Mouse (Mus musculus) CH12.LX (cell line): ENCODE measurements at regions not wholly inside any gene's neighbourhood (a gene's known extent, or its start where the extent isn't known, plus 50 kb on each side); places are given as distances from the start of the nearest gene placed in this dataset.

ENCODE experiments used
- DNase-seq: peaks from one replicate; pipeline ENCODE4 v3.0.0-alpha.2; 2013; ENCODE audit errors: extremely low read depth
- H3K27ac ChIP-seq: 2 replicates; pipeline ENCODE4 v1.5.1; 2012; ENCODE audit warnings: low read depth, mild to moderate bottlenecking, control low read depth, moderate library complexity; ENCODE audit not compliant: insufficient read depth
- H3K27me3 ChIP-seq: replicated peaks from 2 replicates; pipeline ENCODE3; 2012; ENCODE audit warnings: inconsistent platforms
- H3K36me3 ChIP-seq, 2 experiments: replicated peaks in 1 of 2; 2 replicates each; pipeline versions ENCODE3 to v1.6.1; 2012; ENCODE audit warnings: inconsistent platforms in 1 of 2, low read length in 1 of 2, mild to moderate bottlenecking in 1 of 2, mixed read lengths in 1 of 2, moderate library complexity in 1 of 2; ENCODE audit not compliant: control insufficient read depth in 1 of 2, insufficient read depth in 1 of 2
- H3K4me1 ChIP-seq, 2 experiments: 2 replicates each; pipeline ENCODE4 v1.6.1; 2012; ENCODE audit warnings: inconsistent platforms in 1 of 2, moderate library complexity in 1 of 2; ENCODE audit not compliant: insufficient read depth in 2 of 2, control insufficient read depth in 1 of 2
- H3K4me2 ChIP-seq: 2 replicates; pipeline ENCODE4 v1.6.1; 2012; ENCODE audit warnings: low read depth, mild to moderate bottlenecking, control low read depth; ENCODE audit not compliant: poor library complexity, insufficient read depth, severe bottlenecking
- H3K4me3 ChIP-seq, 3 experiments: fragments of 150-350 bp in 1 of 3; sonication (generic) in 1 of 3; replicated peaks in 1 of 3; 2 replicates each; pipeline versions ENCODE3 to v1.5.1; 2011 to 2012; ENCODE audit warnings: low read depth in 2 of 3, low read length in 2 of 3, mild to moderate bottlenecking in 2 of 3, moderate library complexity in 2 of 3, control low read depth in 1 of 3, improper control_type of control experiment in 1 of 3, inconsistent platforms in 1 of 3, mixed read lengths in 1 of 3; ENCODE audit not compliant: poor library complexity in 1 of 3
- H3K79me2 ChIP-seq: replicated peaks from 2 replicates; pipeline ENCODE4 v1.6.1; 2012; ENCODE audit warnings: mild to moderate bottlenecking, moderate library complexity; ENCODE audit not compliant: control insufficient read depth, poor library complexity, insufficient read depth, severe bottlenecking; ENCODE audit errors: extremely low read depth
- H3K9ac ChIP-seq: 2 replicates; pipeline ENCODE4 v1.6.1; 2012; ENCODE audit warnings: low read depth, mild to moderate bottlenecking, control low read depth, moderate library complexity; ENCODE audit not compliant: insufficient read depth
- H3K9me3 ChIP-seq: replicated peaks from 2 replicates; pipeline ENCODE3; 2012; ENCODE audit warnings: low read length, inconsistent platforms, mixed read lengths
- BHLHE40 ChIP-seq: IDR thresholded peaks from 2 replicates; pipeline ENCODE4 v1.6.1; 2011; ENCODE audit warnings: mild to moderate bottlenecking, low read depth, low read length, improper control_type of control experiment
- CHD1 ChIP-seq: IDR thresholded peaks from 2 replicates; pipeline ENCODE4 v1.6.1; 2012; ENCODE audit warnings: low read depth, low read length, improper control_type of control experiment, inconsistent platforms
- CHD2 ChIP-seq: IDR thresholded peaks from 2 replicates; pipeline ENCODE4 v1.6.1; 2011; ENCODE audit warnings: low read length, improper control_type of control experiment
- CTCF ChIP-seq, 2 experiments: IDR thresholded peaks in 1 of 2; conservative IDR thresholded peaks in 1 of 2; 2 replicates each; pipeline ENCODE4 v1.5.1; 2011 to 2012; ENCODE audit warnings: low read depth in 2 of 2, low read length in 2 of 2, improper control_type of control experiment in 1 of 2, inconsistent platforms in 1 of 2, mild to moderate bottlenecking in 1 of 2, moderate library complexity in 1 of 2
- E2F4 ChIP-seq: IDR thresholded peaks from 2 replicates; pipeline ENCODE4 v1.6.1; 2011; ENCODE audit warnings: low read depth, low read length, improper control_type of control experiment; ENCODE audit not compliant: insufficient replicate concordance
- EP300 ChIP-seq: IDR thresholded peaks from 2 replicates; pipeline ENCODE4 v1.6.1; 2011; ENCODE audit warnings: low read length, improper control_type of control experiment
- ETS1 ChIP-seq: conservative IDR thresholded peaks from 2 replicates; pipeline ENCODE4 v1.6.1; 2012; ENCODE audit warnings: low read depth, mild to moderate bottlenecking, inconsistent platforms, low read length, improper control_type of control experiment, moderate library complexity
- JUN ChIP-seq: IDR thresholded peaks from 2 replicates; pipeline ENCODE4 v1.6.1; 2011; ENCODE audit warnings: low read depth, mild to moderate bottlenecking, low read length, improper control_type of control experiment, moderate library complexity; ENCODE audit not compliant: insufficient read depth
- JUND ChIP-seq: conservative IDR thresholded peaks from 2 replicates; pipeline ENCODE4 v1.6.1; 2011; ENCODE audit warnings: low read depth, low read length, improper control_type of control experiment
- MAFK ChIP-seq: IDR thresholded peaks from 2 replicates; pipeline ENCODE4 v1.6.1; 2011; ENCODE audit warnings: low read length, improper control_type of control experiment; ENCODE audit not compliant: insufficient replicate concordance
- MAZ ChIP-seq: IDR thresholded peaks from 2 replicates; pipeline ENCODE4 v1.6.1; 2012; ENCODE audit warnings: low read depth, mild to moderate bottlenecking, inconsistent platforms, low read length, improper control_type of control experiment, moderate library complexity
- MEF2A ChIP-seq: IDR thresholded peaks from 2 replicates; pipeline ENCODE4 v1.6.1; 2014; ENCODE audit warnings: low read depth, mild to moderate bottlenecking, inconsistent platforms, low read length, improper control_type of control experiment, borderline replicate concordance
- MXI1 ChIP-seq: IDR thresholded peaks from 2 replicates; pipeline ENCODE4 v1.6.1; 2011; ENCODE audit warnings: mild to moderate bottlenecking, low read depth, low read length, improper control_type of control experiment
- POLR2A ChIP-seq: IDR thresholded peaks from 2 replicates; pipeline ENCODE4 v1.6.1; 2011; ENCODE audit warnings: low read depth, mild to moderate bottlenecking, improper control_type of control experiment, low read length
- TBP ChIP-seq: conservative IDR thresholded peaks from 2 replicates; pipeline ENCODE4 v1.6.1; 2011; ENCODE audit warnings: low read depth, low read length, improper control_type of control experiment
- TCF12 ChIP-seq: IDR thresholded peaks from 2 replicates; pipeline ENCODE4 v1.6.1; 2014; ENCODE audit warnings: low read depth, mild to moderate bottlenecking, inconsistent platforms, low read length, improper control_type of control experiment
- UBTF ChIP-seq: IDR thresholded peaks from 2 replicates; pipeline ENCODE4 v1.6.1; 2012; ENCODE audit warnings: low read depth, mild to moderate bottlenecking, inconsistent platforms, low read length, improper control_type of control experiment, moderate library complexity
- USF1 ChIP-seq: IDR thresholded peaks from 2 replicates; pipeline ENCODE4 v1.6.1; 2014; ENCODE audit warnings: low read depth, mild to moderate bottlenecking, inconsistent platforms, low read length, improper control_type of control experiment
- ZKSCAN1 ChIP-seq: IDR thresholded peaks from 2 replicates; pipeline ENCODE4 v1.6.1; 2012; ENCODE audit warnings: low read depth, inconsistent platforms, low read length, improper control_type of control experiment, borderline replicate concordance
- ZNF384 ChIP-seq: IDR thresholded peaks from 2 replicates; pipeline ENCODE4 v1.6.1; 2012; ENCODE audit warnings: low read depth, low read length, improper control_type of control experiment, inconsistent platforms
- dilution Hi-C: fragments of 300-500 bp; cut with MboI; formaldehyde crosslinking; loops from 2 replicates; pipeline ENCODE4 v1.14.3; 2020; ENCODE audit warnings: low sequenced_read_pairs; ENCODE audit not compliant: extremely low pct_unique_long_range_greater_than_20kb, extremely low pct_ligation_motif_present
- in situ Hi-C: fragments of 300-500 bp; cut with MboI; formaldehyde crosslinking; loops from 3 replicates; pipeline ENCODE4 v1.14.3; 2019; ENCODE audit warnings: low sequenced_read_pairs, low pct_ligation_motif_present, low pct_unique_long_range_greater_than_20kb, mixed read lengths

DNA sequence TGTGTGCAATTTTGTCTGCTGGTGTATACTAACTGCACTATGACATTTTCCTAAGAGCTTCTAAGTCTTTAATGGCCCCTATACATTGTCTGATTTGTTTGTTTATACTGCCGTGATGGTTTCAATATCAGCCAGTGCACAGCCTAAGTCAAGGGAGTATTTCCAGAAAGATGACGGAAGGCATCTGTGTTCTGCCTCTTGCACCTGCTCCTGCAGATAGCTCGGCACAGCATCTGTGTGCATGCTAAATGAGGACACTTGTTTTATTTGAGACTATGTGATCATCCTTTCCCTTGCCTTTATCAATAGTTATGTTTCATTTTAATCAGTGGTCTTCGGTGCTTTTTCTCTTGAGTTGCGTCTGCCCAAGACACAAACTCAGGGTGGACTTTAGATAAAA is 64.6 kb upstream of the Phactr1 start:
- Histone ChIP-seq H3K36me3 (no peaks in the 10 kb centered on the region), H3K4me2 (no peak overlapping the region), H3K79me2 (no peaks in the 10 kb centered on the region), H3K4me3 (no peak overlapping the region), H3K27me3 (no peaks in the 10 kb centered on the region), H3K4me1 (peaks cover 3 to 11% of the 10 kb centered on the region in 2 experiments), H3K27ac (no peak overlapping the region), H3K9ac (no peak overlapping the region), H3K9me3 (peaks cover 4% of the 10 kb centered on the region)
- dilution Hi-C loops (no loop called here), in situ Hi-C loops (loop anchor here (25.0 kb wide), 1 partner anchor 171 kb away; no protein-coding TSS in a partner anchor)
- DNase-seq = no peak
- TF ChIP-seq BHLHE40 (no peak), ETS1 (no peak)

DNA sequence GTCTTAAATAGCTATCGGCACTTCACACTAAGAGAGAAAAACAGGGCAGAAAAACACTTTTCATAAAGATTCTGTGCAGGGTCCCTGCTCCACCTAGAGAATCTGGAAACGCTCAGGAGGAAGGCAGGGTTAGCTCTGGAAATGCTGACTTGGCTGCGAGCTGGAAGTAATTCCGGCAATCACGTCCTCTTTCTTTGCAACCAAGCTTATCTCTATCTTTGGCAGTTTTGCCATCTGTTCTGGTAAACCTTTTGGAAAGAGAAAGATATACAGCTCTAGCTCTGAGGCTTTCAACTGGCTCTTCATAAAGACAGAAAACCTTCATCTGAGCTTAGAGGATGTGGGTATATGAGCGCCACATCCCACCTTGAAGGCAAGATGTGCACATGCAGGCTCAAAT is 63.2 kb upstream of the Phactr1 start:
- Histone ChIP-seq H3K9me3 (peaks cover 4% of the 10 kb centered on the region), H3K4me2 (no peak overlapping the region), H3K36me3 (no peaks in the 10 kb centered on the region), H3K79me2 (no peaks in the 10 kb centered on the region), H3K4me3 (no peak overlapping the region), H3K9ac (no peak overlapping the region), H3K4me1 (peaks cover 3 to 11% of the 10 kb centered on the region in 2 experiments), H3K27ac (no peak overlapping the region), H3K27me3 (no peaks in the 10 kb centered on the region)
- TF ChIP-seq MAZ = no peak
- TF ChIP-seq JUN = no peak
- no peak for TF ChIP-seq CTCF (conservative IDR thresholded peaks at IDR 0.05 in 1 of 2, IDR thresholded peaks at IDR 0.05 in 1 of 2; ENCODE audit: low read depth in 2 of 2, low read length in 2 of 2)
- TF ChIP-seq JUND = no peak
- no peak for TF ChIP-seq CHD2
- TF ChIP-seq MXI1 = no peak
- no peak for TF ChIP-seq EP300
- TF ChIP-seq E2F4 = no peak
- no peak for TF ChIP-seq ZNF384
- no peak for TF ChIP-seq CHD1
- TF ChIP-seq TBP = no peak
- no peak for TF ChIP-seq UBTF
- no peak for TF ChIP-seq POLR2A
- no peak for TF ChIP-seq ZKSCAN1
- TF ChIP-seq USF1 = no peak
- TF ChIP-seq MAFK = no peak
- TF ChIP-seq MEF2A = no peak
- no peak for TF ChIP-seq TCF12
- no peak for TF ChIP-seq ETS1
- DNase-seq = no peak
- dilution Hi-C loops (no loop called here), in situ Hi-C loops (loop anchor here (25.0 kb wide), 1 partner anchor 170 kb away; no protein-coding TSS in a partner anchor)
